Mouse (Mus musculus): Measurements from ENCODE around the gene Trp53bp2.

DNA sequence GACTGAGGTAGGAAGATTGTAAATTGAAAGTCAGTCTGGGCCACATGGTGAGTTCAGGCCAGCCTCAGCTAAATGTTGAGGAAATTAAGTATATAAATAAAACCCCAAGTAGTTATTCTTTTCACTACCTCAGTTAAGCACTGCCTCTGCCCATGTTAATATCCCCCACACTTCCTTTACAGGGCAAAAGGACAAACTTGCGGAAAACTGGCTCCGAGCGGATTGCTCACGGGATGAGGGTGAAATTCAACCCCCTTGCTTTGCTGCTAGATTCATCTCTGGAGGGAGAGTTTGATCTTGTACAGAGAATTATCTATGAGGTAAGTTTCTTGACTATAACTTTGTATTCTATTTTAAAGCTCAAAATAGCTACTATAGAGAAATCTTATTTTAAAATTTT lies 43.5 kb downstream of the Trp53bp2 start:
- no peak for TF ChIP-seq GATA1 (IDR thresholded peaks at IDR 0.05; ENCODE audit: borderline replicate concordance, low read length)
- TF ChIP-seq FLI1 (IDR thresholded peaks at IDR 0.05; ENCODE audit: low read length) = no peak

Measured in megakaryocyte, embryonic 14.5 days (primary cell).